Mouse (Mus musculus) stomach, embryonic 15.5 days (tissue): ENCODE results near the gene Pde1b. TPM values are rescaled to one million over a fixed set of nuclear protein-coding genes. Genes with fewer than 3 reads are reported as not detected.

Experiments used
- ATAC-seq: fragments of 200-750 bp; cut with Nextera tagmentation; 2 replicates; pipeline ENCODE4 v1.8.0; 2017; ENCODE audit warnings: low read depth, moderate number of reproducible peaks, moderate TSS enrichment; ENCODE audit not compliant: insufficient read depth, low FRiP score
- H3K27ac ChIP-seq: fragments of 300-500 bp; sonication (generic); 2 replicates; pipeline ENCODE4 v1.5.1; 2015; ENCODE audit warnings: mild to moderate bottlenecking, inconsistent platforms
- H3K27me3 ChIP-seq: fragments of 300-500 bp; sonication (generic); replicated peaks from 2 replicates; pipeline ENCODE4 v1.6.1; 2015; ENCODE audit warnings: inconsistent platforms
- H3K36me3 ChIP-seq: fragments of 300-500 bp; sonication (generic); 2 replicates; pipeline ENCODE4 v1.6.1; 2015; ENCODE audit warnings: inconsistent platforms
- H3K4me1 ChIP-seq: fragments of 300-500 bp; sonication (generic); 2 replicates; pipeline ENCODE4 v1.6.1; 2015; ENCODE audit warnings: inconsistent platforms
- H3K4me2 ChIP-seq: fragments of 300-500 bp; sonication (generic); 2 replicates; pipeline ENCODE4 v1.6.1; 2015; ENCODE audit warnings: mild to moderate bottlenecking, inconsistent platforms
- H3K4me3 ChIP-seq: fragments of 300-500 bp; sonication (generic); replicated peaks from 2 replicates; pipeline ENCODE4 v1.5.1; 2015; ENCODE audit warnings: inconsistent platforms
- H3K9ac ChIP-seq: fragments of 300-500 bp; sonication (generic); 2 replicates; pipeline ENCODE4 v1.6.1; 2015; ENCODE audit warnings: inconsistent platforms
- H3K9me3 ChIP-seq: fragments of 300-500 bp; sonication (generic); 2 replicates; pipeline ENCODE4 v1.6.1; 2016; ENCODE audit warnings: inconsistent platforms
- WGBS: fragments of 180-500 bp; shearing (Covaris S2); methylation state at CpG from one replicate; pipeline ENCODE4 v1.1.7; 2015; 5-methylcytosine and 5-hydroxymethylcytosine counted together
- polyA plus RNA-seq: library from polyadenylated mRNA; unstranded; fragments of >200 nt; fragmentation: Nextera tagmentation; extraction: Ambion mirVana; gene quantifications from 2 replicates; pipeline ENCODE4 v1.2.1, GENCODE M21; 2015

The Pde1b gene
- polyA plus RNA-seq = 8.8 and 9.4 TPM in 2 replicates

- peak within 1 kb of the TSS; percentile 54 for H3K4me3 ChIP-seq
- peak within 1 kb of the TSS; percentile 46 for H3K9ac ChIP-seq
- H3K4me2 ChIP-seq = peak within 1 kb of the TSS; percentile 97
- no peaks in the 10 kb centered on the region for H3K36me3 ChIP-seq
- peaks cover 7% of the 10 kb centered on the region; the same call in 1 of the 2 replicates for H3K4me1 ChIP-seq
- H3K27ac ChIP-seq = peak within 1 kb of the TSS; percentile 44; the same call in 1 of the 2 replicates
- H3K27me3 ChIP-seq = peaks cover 22% of the 10 kb centered on the region
- peak; percentile 94 for ATAC-seq
- 1% methylated on average over 59 of the region's 63 CpGs for WGBS
- no peaks in the 10 kb centered on the region for H3K9me3 ChIP-seq
Observed at GRCm38 (mm10) chr15:103502435-103503250, at the start of gene Pde1b. Gene Pde1b (plus strand): TSS chr15:103503034.

- H3K9me3 ChIP-seq = no peaks in the 10 kb centered on the region
- H3K4me2 ChIP-seq = no peak within 1 kb of the TSS
- H3K36me3 ChIP-seq = no peaks in the 10 kb centered on the region
- peak within 1 kb of the TSS; percentile 13; the same call in 1 of the 2 replicates for H3K4me3 ChIP-seq
- no peaks in the 10 kb centered on the region for H3K4me1 ChIP-seq
- H3K27me3 ChIP-seq = no peaks in the 10 kb centered on the region
- no peak within 1 kb of the TSS for H3K27ac ChIP-seq
- H3K9ac ChIP-seq = no peak within 1 kb of the TSS
- no peak for ATAC-seq
- 74% methylated on average over 13 of the region's 13 CpGs for WGBS
Observed at GRCm38 (mm10) chr15:103453551-103454218, 49.1 kb upstream of the Pde1b start, which contains the start of gene Nckap1l. Gene Nckap1l (plus strand): TSS chr15:103453794.

- no peak for ATAC-seq
- Histone ChIP-seq H3K9me3 (no peaks in the 10 kb centered on the region), H3K4me3 (0 out of 2 replicates have a peak overlapping the region, but pooled peaks have one; percentile 13), H3K36me3 (no peaks in the 10 kb centered on the region), H3K27ac (no peak overlapping the region), H3K4me1 (no peaks in the 10 kb centered on the region), H3K9ac (no peak overlapping the region), H3K4me2 (no peak overlapping the region), H3K27me3 (no peaks in the 10 kb centered on the region)
- WGBS = 72% methylated on average over 6 of the region's 6 CpGs
Observed at GRCm38 (mm10) chr15:103454449-103454848, 48.4 kb upstream of the Pde1b start.

GRCm38 (mm10) chr15:103462539-103463261, 40.1 kb upstream of the Pde1b start:
- Histone ChIP-seq H3K4me2 (no peak overlapping the region; the same call in 1 of the 2 replicates), H3K36me3 (no peaks in the 10 kb centered on the region), H3K27me3 (no peaks in the 10 kb centered on the region), H3K27ac (peak overlapping the region; percentile 38; the same call in 1 of the 2 replicates), H3K9me3 (no peaks in the 10 kb centered on the region), H3K4me1 (no peaks in the 10 kb centered on the region), H3K9ac (no peak overlapping the region), H3K4me3 (no peak overlapping the region)
- WGBS = 41% methylated on average over 7 of the region's 7 CpGs
- peak; percentile 70; the same call in 1 of the 2 replicates for ATAC-seq

- Histone ChIP-seq H3K27me3 (no peaks in the 10 kb centered on the region), H3K4me3 (no peak overlapping the region), H3K4me2 (no peak overlapping the region), H3K9me3 (no peaks in the 10 kb centered on the region), H3K36me3 (no peaks in the 10 kb centered on the region), H3K4me1 (no peaks in the 10 kb centered on the region), H3K9ac (no peak overlapping the region), H3K27ac (no peak overlapping the region)
- ATAC-seq = no peak
- 76% methylated on average over 7 of the region's 7 CpGs for WGBS
Observed at GRCm38 (mm10) chr15:103471488-103472194, 31.2 kb upstream of the Pde1b start.

GRCm38 (mm10) chr15:103472265-103472664, 30.6 kb upstream of the Pde1b start:
- no peaks in the 10 kb centered on the region for H3K4me1 ChIP-seq
- WGBS = 66% methylated on average over 3 of the region's 3 CpGs
- H3K27me3 ChIP-seq = no peaks in the 10 kb centered on the region
- H3K9ac ChIP-seq = no peak overlapping the region
- H3K27ac ChIP-seq = no peak overlapping the region
- H3K4me3 ChIP-seq = no peak overlapping the region
- ATAC-seq = no peak
- H3K9me3 ChIP-seq = no peaks in the 10 kb centered on the region
- H3K4me2 ChIP-seq = no peak overlapping the region
- H3K36me3 ChIP-seq = no peaks in the 10 kb centered on the region

- Histone ChIP-seq H3K27ac (no peak overlapping the region), H3K4me2 (no peak overlapping the region), H3K27me3 (no peaks in the 10 kb centered on the region), H3K9me3 (no peaks in the 10 kb centered on the region), H3K36me3 (no peaks in the 10 kb centered on the region), H3K4me3 (no peak overlapping the region), H3K4me1 (no peaks in the 10 kb centered on the region), H3K9ac (no peak overlapping the region)
- WGBS = 81% methylated on average over 7 of the region's 7 CpGs
- no peak for ATAC-seq
Observed at GRCm38 (mm10) chr15:103473182-103473581, 29.7 kb upstream of the Pde1b start.

GRCm38 (mm10) chr15:103473769-103474168, 29.1 kb upstream of the Pde1b start:
- no peak overlapping the region for H3K9ac ChIP-seq
- no peak overlapping the region for H3K4me2 ChIP-seq
- no peak for ATAC-seq
- H3K36me3 ChIP-seq = no peaks in the 10 kb centered on the region
- H3K4me3 ChIP-seq = no peak overlapping the region
- no peaks in the 10 kb centered on the region for H3K9me3 ChIP-seq
- H3K27me3 ChIP-seq = no peaks in the 10 kb centered on the region
- no peak overlapping the region for H3K27ac ChIP-seq
- H3K4me1 ChIP-seq = no peaks in the 10 kb centered on the region
- 86% methylated on average over 5 of the region's 5 CpGs for WGBS

GRCm38 (mm10) chr15:103479080-103479606, 23.7 kb upstream of the Pde1b start:
- ATAC-seq = peak; percentile 35; the same call in 1 of the 2 replicates
- no peak overlapping the region for H3K27ac ChIP-seq
- WGBS = 46% methylated on average over 1 of the region's 1 CpGs

GRCm38 (mm10) chr15:103480129-103480528, 22.7 kb upstream of the Pde1b start:
- H3K4me3 ChIP-seq = no peak overlapping the region
- WGBS = 62% methylated on average over 2 of the region's 2 CpGs
- no peak overlapping the region for H3K27ac ChIP-seq
- no peak for ATAC-seq
- H3K9me3 ChIP-seq = no peaks in the 10 kb centered on the region
- no peak overlapping the region for H3K9ac ChIP-seq
- no peak overlapping the region for H3K4me2 ChIP-seq
- H3K4me1 ChIP-seq = no peaks in the 10 kb centered on the region
- no peaks in the 10 kb centered on the region for H3K27me3 ChIP-seq
- H3K36me3 ChIP-seq = no peaks in the 10 kb centered on the region

More at GRCm38 (mm10) chr15:103479080-103479606, 23.7 kb upstream of the Pde1b start:
- Histone ChIP-seq H3K9ac (no peak overlapping the region), H3K9me3 (no peaks in the 10 kb centered on the region), H3K27me3 (no peaks in the 10 kb centered on the region), H3K4me2 (no peak overlapping the region), H3K4me1 (no peaks in the 10 kb centered on the region), H3K4me3 (no peak overlapping the region), H3K36me3 (no peaks in the 10 kb centered on the region)

GRCm38 (mm10) chr15:103482488-103482887, 20.3 kb upstream of the Pde1b start:
- Histone ChIP-seq H3K4me1 (no peaks in the 10 kb centered on the region), H3K27ac (no peak overlapping the region), H3K27me3 (no peaks in the 10 kb centered on the region), H3K36me3 (no peaks in the 10 kb centered on the region), H3K9ac (no peak overlapping the region), H3K4me2 (no peak overlapping the region), H3K4me3 (no peak overlapping the region), H3K9me3 (no peaks in the 10 kb centered on the region)
- WGBS = 0% methylated on average over 1 of the region's 1 CpGs
- ATAC-seq = no peak
